Mouse (Mus musculus): ENCODE data around the gene Hmces.

DNA sequence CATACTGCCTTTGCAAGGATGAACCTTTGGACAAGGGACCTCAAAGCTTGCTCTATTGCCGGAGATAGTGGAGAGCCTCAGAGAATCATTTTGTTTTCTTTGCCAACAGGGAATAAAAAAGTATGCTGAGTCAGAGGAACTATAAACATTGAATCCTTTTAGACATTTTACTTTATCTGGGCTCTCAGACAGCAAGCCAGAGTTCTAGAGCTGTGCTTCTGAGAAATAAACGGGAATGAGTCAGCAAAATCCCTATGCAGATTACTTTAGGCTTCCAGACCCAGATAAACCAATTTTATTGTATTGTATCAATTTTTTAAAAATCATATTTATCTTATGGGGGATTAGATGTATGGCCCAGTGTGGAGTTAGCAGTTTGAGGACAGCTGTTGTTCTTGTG, 46.5 kb upstream of the Hmces start:
- no peak for TF ChIP-seq GATA1 (IDR thresholded peaks at IDR 0.05; ENCODE audit: borderline replicate concordance, low read length)
- TF ChIP-seq FLI1 (IDR thresholded peaks at IDR 0.05; ENCODE audit: low read length) = no peak
